Mouse (Mus musculus): Measurements from ENCODE around the gene Ctu2.

The Ctu2 gene

GRCm38 (mm10) chr8:122475580-122476320 is at the start of gene Ctu2, which contains the start of gene Rnf166:
TSS of gene Ctu2 (plus strand) at chr8:122476143.
TSS of gene Rnf166 (minus strand) at chr8:122476064.
- TF ChIP-seq GATA4 (IDR thresholded peaks at IDR 0.05; ENCODE audit: insufficient replicate concordance, low read length), result peak; percentile 18; the same call in 1 of the 2 replicates

- no peak for TF ChIP-seq GATA4 (IDR thresholded peaks at IDR 0.05; ENCODE audit: insufficient replicate concordance, low read length)
These were observed 49.8 kb upstream of the Ctu2 start for GRCm38 (mm10) chr8:122426145-122426544.

- no peak for TF ChIP-seq GATA4 (IDR thresholded peaks at IDR 0.05; ENCODE audit: insufficient replicate concordance, low read length)
These were observed 48.3 kb upstream of the Ctu2 start for GRCm38 (mm10) chr8:122427607-122428006.

- no peak for TF ChIP-seq GATA4 (IDR thresholded peaks at IDR 0.05; ENCODE audit: insufficient replicate concordance, low read length)
These were observed 47.8 kb upstream of the Ctu2 start for GRCm38 (mm10) chr8:122428163-122428562.

- no peak for TF ChIP-seq GATA4 (IDR thresholded peaks at IDR 0.05; ENCODE audit: insufficient replicate concordance, low read length)
These were observed 45.8 kb upstream of the Ctu2 start for GRCm38 (mm10) chr8:122430058-122430636.

- no peak for TF ChIP-seq GATA4 (IDR thresholded peaks at IDR 0.05; ENCODE audit: insufficient replicate concordance, low read length)
These were observed 45.3 kb upstream of the Ctu2 start for GRCm38 (mm10) chr8:122430646-122431045.

- no peak for TF ChIP-seq GATA4 (IDR thresholded peaks at IDR 0.05; ENCODE audit: insufficient replicate concordance, low read length)
These were observed 44.1 kb upstream of the Ctu2 start for GRCm38 (mm10) chr8:122431694-122432442.

GRCm38 (mm10) chr8:122432443-122433268 is 43.3 kb upstream of the Ctu2 start, which contains the start of gene Cyba:
TSS of gene Cyba (minus strand) at chr8:122432930.
- TF ChIP-seq GATA4 (IDR thresholded peaks at IDR 0.05; ENCODE audit: insufficient replicate concordance, low read length), result no peak

- TF ChIP-seq GATA4 (IDR thresholded peaks at IDR 0.05; ENCODE audit: insufficient replicate concordance, low read length), result no peak
These were observed 42.6 kb upstream of the Ctu2 start for GRCm38 (mm10) chr8:122433269-122433905.

GRCm38 (mm10) chr8:122435375-122435774 is 40.6 kb upstream of the Ctu2 start:
- no peak for TF ChIP-seq GATA4 (IDR thresholded peaks at IDR 0.05; ENCODE audit: insufficient replicate concordance, low read length)

- no peak for TF ChIP-seq GATA4 (IDR thresholded peaks at IDR 0.05; ENCODE audit: insufficient replicate concordance, low read length)
These were observed 39.8 kb upstream of the Ctu2 start for GRCm38 (mm10) chr8:122436146-122436545.

- TF ChIP-seq GATA4 (IDR thresholded peaks at IDR 0.05; ENCODE audit: insufficient replicate concordance, low read length), result no peak
These were observed 39.3 kb upstream of the Ctu2 start for GRCm38 (mm10) chr8:122436586-122437125.

- no peak for TF ChIP-seq GATA4 (IDR thresholded peaks at IDR 0.05; ENCODE audit: insufficient replicate concordance, low read length)
These were observed 38.1 kb upstream of the Ctu2 start for GRCm38 (mm10) chr8:122437708-122438331.

GRCm38 (mm10) chr8:122439336-122439735 is 36.6 kb upstream of the Ctu2 start:
- no peak for TF ChIP-seq GATA4 (IDR thresholded peaks at IDR 0.05; ENCODE audit: insufficient replicate concordance, low read length)

Measured in liver, adult (tissue).